Mouse (Mus musculus): Measurements from ENCODE around the gene Rapgef4.

Gene Rapgef4

DNA sequence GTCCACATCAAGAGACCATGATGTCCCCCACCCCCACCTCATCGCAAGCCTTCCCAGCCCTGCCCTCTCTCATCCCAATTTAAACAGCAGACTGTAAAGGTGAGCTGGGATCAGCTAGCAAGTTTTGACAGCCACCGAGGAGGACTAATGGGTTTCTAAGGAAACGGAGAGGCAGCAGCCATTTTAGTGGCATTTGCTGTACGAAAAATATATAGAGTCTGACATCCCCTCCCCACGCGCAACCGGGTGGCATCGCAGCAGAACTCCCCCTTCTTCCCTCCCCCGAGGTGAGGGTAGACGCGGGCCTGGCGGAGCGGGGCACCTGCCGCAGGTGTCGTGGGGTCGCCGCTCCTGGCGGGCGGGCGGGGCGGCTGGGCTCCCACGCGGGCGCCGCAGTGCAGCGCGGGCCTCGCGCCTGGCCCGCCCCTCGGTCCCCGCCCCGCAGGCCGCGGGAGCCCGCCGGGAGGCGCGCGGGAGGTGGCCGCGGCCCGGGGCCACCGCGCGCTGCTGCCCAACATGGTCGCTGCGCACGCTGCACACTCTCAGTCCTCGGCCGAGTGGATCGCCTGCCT is at the start of gene Rapgef4:
Gene Rapgef4, plus strand, starts transcription at position 470 of the 572 bp plus-strand sequence.
- DNase-seq, result peak; percentile 60

GRCm38 (mm10) chr2:71934046-71934445 is 47.0 kb upstream of the Rapgef4 start:
- DNase-seq, result no peak

DNA sequence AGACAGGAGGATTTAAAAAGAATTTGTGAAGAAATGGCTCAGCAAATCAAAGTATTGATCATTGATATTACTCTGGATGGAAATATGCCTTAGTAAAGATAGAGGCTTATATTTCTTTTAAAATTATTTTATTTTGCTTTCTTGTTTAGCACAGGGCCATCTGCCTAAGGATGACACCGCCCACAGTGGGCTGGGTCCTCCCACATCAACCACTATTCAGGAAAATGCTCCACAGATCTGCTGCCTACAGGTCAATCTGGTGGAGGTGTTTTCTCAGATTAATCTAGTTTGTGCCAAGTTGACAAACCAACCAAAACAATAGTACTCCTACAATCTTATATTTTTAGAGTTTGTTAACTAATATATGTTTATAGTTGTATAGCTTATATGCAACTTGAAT is 44.3 kb upstream of the Rapgef4 start:
- no peak for DNase-seq

GRCm38 (mm10) chr2:71937649-71938308 is 43.3 kb upstream of the Rapgef4 start:
- DNase-seq, result no peak

- no peak for DNase-seq
Observed at GRCm38 (mm10) chr2:71938716-71939393, 42.2 kb upstream of the Rapgef4 start.

- no peak for DNase-seq
Observed at GRCm38 (mm10) chr2:71941005-71941720, 39.9 kb upstream of the Rapgef4 start.

- no peak for DNase-seq
Observed at GRCm38 (mm10) chr2:71941721-71942087, 39.3 kb upstream of the Rapgef4 start.

GRCm38 (mm10) chr2:71951212-71951611 is 29.8 kb upstream of the Rapgef4 start:
- DNase-seq, result no peak

DNA sequence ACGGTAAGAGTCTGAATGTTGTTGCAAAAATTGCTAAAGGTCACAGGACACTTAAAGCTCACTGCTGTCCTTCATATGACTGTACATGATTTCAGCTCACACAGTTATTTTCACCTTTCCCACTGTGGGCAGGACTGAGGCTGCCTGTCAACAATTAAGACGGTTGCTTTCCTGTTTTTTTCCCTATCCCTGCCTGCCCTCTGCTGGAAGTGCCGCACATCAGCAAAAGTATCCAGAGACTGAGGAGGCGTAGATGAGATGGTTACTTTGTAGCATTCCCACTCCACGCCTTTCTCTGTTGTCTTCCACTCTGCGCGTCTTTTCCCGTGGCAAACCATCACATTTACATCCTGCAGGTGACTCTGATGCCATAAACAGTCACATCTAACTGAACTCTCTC is 25.4 kb upstream of the Rapgef4 start:
- DNase-seq, result peak; percentile 68

- no peak for DNase-seq
Observed at GRCm38 (mm10) chr2:71956463-71956862, 24.6 kb upstream of the Rapgef4 start.

DNA sequence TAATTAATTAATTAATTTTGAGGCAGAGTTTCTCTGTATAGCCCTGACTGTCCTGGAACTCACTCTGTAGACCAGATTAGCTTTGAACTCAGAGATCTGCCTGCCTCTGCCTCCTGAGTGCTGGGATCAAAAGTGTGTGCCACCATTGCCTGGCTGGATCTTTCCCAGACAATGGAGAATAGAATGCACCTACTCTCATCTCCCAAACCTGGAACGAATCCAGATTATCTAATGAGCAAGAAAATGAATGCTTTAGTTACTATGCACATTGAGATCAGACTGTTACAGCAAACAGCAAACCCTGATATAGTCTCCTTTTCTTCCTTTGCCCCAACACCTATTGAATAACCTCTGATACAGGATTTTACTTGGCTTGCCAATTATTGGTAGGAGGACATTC is 23.1 kb upstream of the Rapgef4 start:
- DNase-seq, result no peak

DNA sequence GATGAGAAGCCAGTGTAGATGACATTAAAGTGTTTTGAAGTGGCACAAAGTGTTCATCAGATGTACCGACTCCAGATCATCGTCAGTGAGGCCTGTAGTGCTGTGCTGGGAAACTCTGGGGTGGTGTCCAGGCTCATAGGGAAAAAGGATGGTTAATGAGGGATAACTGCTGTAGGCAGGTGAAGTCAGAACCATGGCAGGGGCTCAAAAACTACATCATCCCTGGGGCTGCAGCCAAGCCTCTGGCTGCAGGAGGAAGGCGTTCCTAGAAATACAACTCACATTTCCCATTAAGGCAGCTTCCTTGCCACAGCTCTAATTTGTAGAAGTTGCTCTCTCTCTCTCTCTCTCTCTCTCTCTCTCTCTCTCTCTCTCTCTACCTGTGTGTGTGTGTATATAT is 22.6 kb upstream of the Rapgef4 start:
- no peak for DNase-seq

GRCm38 (mm10) chr2:71964216-71964615 is 16.8 kb upstream of the Rapgef4 start:
- no peak for DNase-seq

- peak; percentile 31 for DNase-seq
Observed at GRCm38 (mm10) chr2:71965476-71965875, 15.6 kb upstream of the Rapgef4 start.

- DNase-seq, result peak; percentile 22
Observed at GRCm38 (mm10) chr2:71966737-71967136, 14.3 kb upstream of the Rapgef4 start.

DNA sequence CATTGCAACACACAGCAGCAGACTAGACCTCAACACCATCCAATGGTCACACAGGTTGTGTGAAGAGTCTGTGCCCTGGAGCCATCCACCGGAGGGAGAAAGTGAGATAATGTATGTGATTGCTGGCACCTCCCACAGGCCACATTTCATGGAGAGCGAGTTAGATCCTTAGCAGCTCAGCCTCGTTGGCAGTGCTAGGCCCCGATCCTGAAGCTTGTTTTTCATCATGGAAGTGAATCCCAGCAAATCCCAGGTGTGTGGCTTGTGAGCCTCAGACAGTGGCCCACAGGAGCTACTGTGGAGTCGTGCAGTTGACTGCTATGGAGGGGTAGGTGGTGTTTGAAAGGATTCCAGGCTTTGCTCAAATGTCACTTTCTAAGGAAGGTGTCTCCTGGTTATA is 13.2 kb upstream of the Rapgef4 start:
- DNase-seq, result no peak

- no peak for DNase-seq
Observed at GRCm38 (mm10) chr2:71973646-71974045, 7.4 kb upstream of the Rapgef4 start.

DNA sequence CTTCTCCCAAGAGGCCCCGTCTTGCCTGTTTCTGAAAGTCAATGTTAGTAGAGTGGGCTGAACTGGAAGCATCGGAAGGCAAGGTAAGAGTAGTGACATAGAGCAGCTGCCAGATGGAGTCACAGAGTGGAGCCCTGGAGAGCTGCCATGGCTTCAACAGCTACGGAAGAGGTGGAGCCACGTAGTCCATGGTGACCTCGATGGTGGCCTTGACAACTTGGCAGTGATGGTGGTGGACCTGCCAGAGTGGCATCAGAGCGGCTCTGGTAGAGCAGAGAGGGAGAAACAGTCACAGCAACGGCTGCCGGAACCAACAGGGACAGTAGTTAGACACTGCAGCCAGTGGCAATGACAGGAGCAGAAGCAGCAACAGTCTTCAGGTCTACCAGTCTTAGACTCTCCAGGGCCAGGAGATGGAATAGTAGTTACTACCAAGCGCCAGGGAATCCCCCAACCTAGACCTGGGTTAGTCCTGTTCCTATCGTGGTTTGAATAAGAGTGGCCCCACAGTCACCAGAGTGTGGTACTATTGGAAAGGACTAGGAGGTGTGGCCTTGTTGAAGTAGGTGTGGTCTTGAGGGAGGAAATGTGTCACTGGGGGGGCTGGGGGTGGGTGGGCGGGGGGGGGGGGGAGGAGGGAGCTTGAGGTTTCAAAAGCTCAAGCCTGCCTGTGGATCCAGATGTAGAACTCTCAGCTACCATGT is 6.7 kb upstream of the Rapgef4 start:
- DNase-seq, result no peak

GRCm38 (mm10) chr2:71979981-71980380 is 1.1 kb upstream of the Rapgef4 start:
- no peak for DNase-seq

DNA sequence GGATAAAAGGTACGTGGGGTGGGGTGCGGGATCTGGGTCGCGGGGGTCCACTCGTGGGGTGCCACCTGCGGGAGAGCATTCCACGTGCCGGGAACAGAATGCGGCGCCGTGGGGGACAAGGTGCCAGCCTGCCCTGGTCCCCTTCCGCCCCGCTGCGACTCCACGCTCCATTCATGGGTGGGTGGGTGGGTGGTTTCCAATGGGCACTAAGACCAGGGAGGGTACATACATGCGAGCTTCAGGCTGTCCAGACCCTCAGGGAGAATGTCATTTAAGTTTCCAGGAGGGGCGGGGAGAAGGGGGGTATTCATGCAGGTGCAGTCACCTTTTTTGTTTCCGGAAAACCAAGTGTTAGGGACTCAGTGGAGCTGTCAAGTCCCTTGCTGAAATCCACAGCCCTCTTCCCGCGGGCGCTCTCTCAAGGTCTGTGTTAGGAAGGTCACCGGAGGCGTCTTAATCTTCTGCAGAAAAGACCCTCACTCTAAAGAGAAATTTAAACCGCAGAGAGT is 357 bp downstream of the Rapgef4 start:
- peak; percentile 27 for DNase-seq

DNA sequence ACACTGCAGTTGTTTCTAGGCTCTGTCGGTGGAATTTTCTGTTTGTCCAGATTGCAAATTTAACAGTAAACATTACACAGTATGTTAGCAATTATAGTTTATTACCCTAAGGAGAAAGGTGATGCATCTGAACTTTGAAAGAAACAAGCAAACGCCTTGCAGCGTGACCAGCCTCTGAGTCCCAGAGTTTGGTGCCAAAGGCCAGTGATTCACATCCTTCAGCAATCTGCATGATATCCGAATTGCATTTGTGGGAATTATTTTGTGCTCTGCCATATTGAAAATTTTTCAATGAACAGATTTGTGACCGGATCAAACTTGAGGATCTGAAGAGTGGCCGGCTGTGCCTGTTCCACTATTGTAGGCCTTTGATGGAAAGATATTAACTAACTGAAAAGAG is 856 bp downstream of the Rapgef4 start:
- no peak for DNase-seq

DNA sequence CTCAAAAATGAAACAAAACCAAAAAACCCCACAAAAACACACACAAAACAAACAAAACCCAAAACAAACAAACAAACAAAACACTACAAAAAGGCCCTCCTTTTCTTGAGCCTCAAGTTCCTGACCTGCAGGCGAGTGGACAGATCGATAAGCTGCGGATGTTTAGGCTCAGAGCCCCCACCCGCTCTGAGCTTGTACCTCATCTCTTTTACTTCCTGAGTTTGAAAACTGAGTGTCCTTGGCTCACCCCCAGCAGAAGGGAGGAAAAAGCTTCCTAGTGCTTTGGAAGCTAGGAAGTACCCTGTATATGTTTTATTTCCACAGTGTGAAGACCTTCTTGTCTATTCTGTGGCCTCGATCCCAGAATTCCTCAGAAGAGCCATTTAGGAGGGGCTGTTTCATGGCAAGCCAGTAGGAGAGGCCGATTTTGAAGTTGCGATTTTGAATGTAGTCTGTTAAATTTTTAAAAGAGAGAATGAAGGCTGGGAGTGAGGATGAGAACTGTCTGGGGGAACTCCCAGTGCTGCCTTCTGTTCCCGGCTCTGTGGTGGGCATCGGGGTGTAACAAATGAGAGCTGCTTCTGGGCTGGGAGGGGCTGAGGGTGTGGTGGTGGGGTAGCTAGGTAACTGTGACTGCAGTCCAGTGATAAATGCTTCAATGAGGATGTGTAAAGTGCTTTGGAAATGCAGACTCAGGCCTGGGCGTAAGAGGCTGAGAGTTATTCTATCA is 2.0 kb downstream of the Rapgef4 start:
- no peak for DNase-seq

Data from retina, postnatal 1 day (tissue).